Mouse (Mus musculus): ENCODE measurements around the gene Fam178b. TPM values are rescaled to one million over a fixed set of nuclear protein-coding genes. Genes with fewer than 3 reads are reported as not detected.

Fam178b gene
- polyA plus RNA-seq, 2 experiments = 0.21 to 0.27 TPM

DNA sequence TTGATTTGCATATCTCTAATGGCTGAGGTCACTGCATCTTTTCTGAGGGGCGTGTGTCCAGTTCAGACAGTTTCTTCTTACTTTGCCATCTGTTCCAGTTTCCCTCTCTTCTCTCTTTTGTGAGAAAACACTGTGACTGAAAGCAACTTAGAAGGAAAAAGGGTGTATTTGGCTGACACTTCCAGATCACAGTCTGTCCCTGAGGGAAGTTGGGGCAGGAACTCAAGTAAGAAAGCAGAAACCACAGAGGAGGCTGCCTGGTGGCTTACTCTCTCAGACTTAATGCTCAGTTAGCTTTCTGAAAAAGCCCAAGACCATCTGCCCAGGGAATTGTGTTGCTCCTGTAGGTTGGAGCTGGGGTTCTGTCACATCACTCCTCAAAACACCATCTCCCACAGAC is 68.4 kb downstream of the Fam178b start:
- ATAC-seq (ENCODE audit: insufficient read depth) = no peak
- H3K4me1 ChIP-seq (replicated peaks; ENCODE audit: control insufficient read depth in 2 of 2, insufficient read depth in 2 of 2, low read length in 1 of 2) = no peaks in the 10 kb centered on the region
- DNase-seq (ENCODE audit: low read depth in 3 of 3, low spot score in 3 of 3) = no peak
- no peak overlapping the region for H3K4me2 ChIP-seq (ENCODE audit: low read depth)
- no peaks in the 10 kb centered on the region for H3K9me3 ChIP-seq (ENCODE audit: control insufficient read depth, low read length)
- no peak overlapping the region for H3K27ac ChIP-seq
- no peaks in the 10 kb centered on the region for H3K36me3 ChIP-seq (replicated peaks; ENCODE audit: control insufficient read depth, insufficient read depth, low read depth)
- no peaks in the 10 kb centered on the region for H3K27me3 ChIP-seq (ENCODE audit: control insufficient read depth, insufficient read depth, low read length)
- TF ChIP-seq CTCF (IDR thresholded peaks at IDR 0.05; ENCODE audit: low read depth) (no peak), EP300 (IDR thresholded peaks at IDR 0.05; ENCODE audit: low read depth) (no peak)
- H3K9ac ChIP-seq (replicated peaks) = no peak overlapping the region
- 37% methylated on average over 1 of the region's 1 CpGs for WGBS (ENCODE audit: insufficient replicate concordance)
- no peak overlapping the region for H3K4me3 ChIP-seq (ENCODE audit: insufficient read depth in 1 of 2, low read depth in 2 of 2, low read length in 2 of 2)

DNA sequence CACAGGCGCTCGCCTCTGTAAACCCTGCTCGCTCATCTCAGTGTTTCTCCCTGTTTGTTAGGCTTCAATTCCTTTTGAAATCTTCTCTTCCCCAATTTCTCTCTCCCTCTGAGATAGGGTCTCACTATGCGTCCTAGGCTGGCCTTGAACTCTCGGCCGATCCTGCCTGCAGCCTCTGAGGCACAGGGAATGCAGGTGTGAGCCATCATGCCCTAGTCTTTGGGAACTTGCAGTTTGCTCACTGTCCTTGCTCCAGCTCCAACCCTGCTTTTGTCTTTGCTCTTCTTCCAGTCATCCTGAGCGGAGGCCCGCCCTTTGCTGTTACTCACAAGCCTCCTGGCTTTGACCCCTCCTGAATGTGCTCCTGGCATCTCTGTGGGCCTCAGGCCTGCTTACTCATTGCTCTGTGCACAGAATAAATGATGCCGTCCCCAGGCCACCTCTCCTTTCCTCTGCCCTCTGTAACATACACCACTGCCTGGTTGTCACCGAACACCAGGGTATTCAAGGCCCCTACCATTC is 69.5 kb downstream of the Fam178b start:
- H3K9me3 ChIP-seq (ENCODE audit: control insufficient read depth, low read length) = no peaks in the 10 kb centered on the region
- ATAC-seq (ENCODE audit: insufficient read depth) = no peak

GRCm38 (mm10) chr1:36612362-36612761 is 70.6 kb downstream of the Fam178b start:
- no peaks in the 10 kb centered on the region for H3K9me3 ChIP-seq (ENCODE audit: control insufficient read depth, low read length)
- no peak overlapping the region for H3K27ac ChIP-seq
- DNase-seq (ENCODE audit: low read depth in 3 of 3, low spot score in 3 of 3) (no peak), ATAC-seq (ENCODE audit: insufficient read depth) (no peak)
- H3K36me3 ChIP-seq (replicated peaks; ENCODE audit: control insufficient read depth, insufficient read depth, low read depth) = no peaks in the 10 kb centered on the region
- H3K4me2 ChIP-seq (ENCODE audit: low read depth) = no peak overlapping the region
- no peaks in the 10 kb centered on the region for H3K4me1 ChIP-seq (replicated peaks; ENCODE audit: control insufficient read depth in 2 of 2, insufficient read depth in 2 of 2, low read length in 1 of 2)
- TF ChIP-seq CTCF (IDR thresholded peaks at IDR 0.05; ENCODE audit: low read depth) = no peak
- no peak for TF ChIP-seq EP300 (IDR thresholded peaks at IDR 0.05; ENCODE audit: low read depth)
- H3K9ac ChIP-seq (replicated peaks) = no peak overlapping the region
- H3K27me3 ChIP-seq (ENCODE audit: control insufficient read depth, insufficient read depth, low read length) = no peaks in the 10 kb centered on the region
- 69% methylated on average over 6 of the region's 6 CpGs for WGBS (ENCODE audit: insufficient replicate concordance)
- no peak overlapping the region for H3K4me3 ChIP-seq (ENCODE audit: insufficient read depth in 1 of 2, low read depth in 2 of 2, low read length in 2 of 2)

More for the DNA sequence above, 69.5 kb downstream of the Fam178b start:
- Histone ChIP-seq H3K9ac (replicated peaks) (no peak overlapping the region), H3K36me3 (replicated peaks; ENCODE audit: control insufficient read depth, insufficient read depth, low read depth) (no peaks in the 10 kb centered on the region), H3K27me3 (ENCODE audit: control insufficient read depth, insufficient read depth, low read length) (no peaks in the 10 kb centered on the region), H3K4me2 (ENCODE audit: low read depth) (no peak overlapping the region), H3K4me3 (ENCODE audit: insufficient read depth in 1 of 2, low read depth in 2 of 2, low read length in 2 of 2) (no peak overlapping the region), H3K4me1 (replicated peaks; ENCODE audit: control insufficient read depth in 2 of 2, insufficient read depth in 2 of 2, low read length in 1 of 2) (no peaks in the 10 kb centered on the region), H3K27ac (no peak overlapping the region)
- WGBS (ENCODE audit: insufficient replicate concordance) = 75% methylated on average over 10 of the region's 10 CpGs
- TF ChIP-seq EP300 (IDR thresholded peaks at IDR 0.05; ENCODE audit: low read depth) (no peak), CTCF (IDR thresholded peaks at IDR 0.05; ENCODE audit: low read depth) (no peak)
- no peak for DNase-seq (ENCODE audit: low read depth in 3 of 3, low spot score in 3 of 3)

- Histone ChIP-seq H3K9me3 (ENCODE audit: control insufficient read depth, low read length) (no peaks in the 10 kb centered on the region), H3K4me1 (replicated peaks; ENCODE audit: control insufficient read depth in 2 of 2, insufficient read depth in 2 of 2, low read length in 1 of 2) (no peaks in the 10 kb centered on the region), H3K27me3 (ENCODE audit: control insufficient read depth, insufficient read depth, low read length) (no peaks in the 10 kb centered on the region), H3K36me3 (replicated peaks; ENCODE audit: control insufficient read depth, insufficient read depth, low read depth) (no peaks in the 10 kb centered on the region), H3K27ac (no peak overlapping the region), H3K4me3 (ENCODE audit: insufficient read depth in 1 of 2, low read depth in 2 of 2, low read length in 2 of 2) (no peak overlapping the region), H3K4me2 (ENCODE audit: low read depth) (no peak overlapping the region), H3K9ac (replicated peaks) (no peak overlapping the region)
- WGBS (ENCODE audit: insufficient replicate concordance) = 61% methylated on average over 13 of the region's 13 CpGs
- TF ChIP-seq CTCF (IDR thresholded peaks at IDR 0.05; ENCODE audit: low read depth) (no peak), EP300 (IDR thresholded peaks at IDR 0.05; ENCODE audit: low read depth) (no peak)
- DNase-seq (ENCODE audit: low read depth in 3 of 3, low spot score in 3 of 3) (no peak), ATAC-seq (ENCODE audit: insufficient read depth) (no peak)
Observed at GRCm38 (mm10) chr1:36611449-36612123, 71.4 kb downstream of the Fam178b start.

DNA sequence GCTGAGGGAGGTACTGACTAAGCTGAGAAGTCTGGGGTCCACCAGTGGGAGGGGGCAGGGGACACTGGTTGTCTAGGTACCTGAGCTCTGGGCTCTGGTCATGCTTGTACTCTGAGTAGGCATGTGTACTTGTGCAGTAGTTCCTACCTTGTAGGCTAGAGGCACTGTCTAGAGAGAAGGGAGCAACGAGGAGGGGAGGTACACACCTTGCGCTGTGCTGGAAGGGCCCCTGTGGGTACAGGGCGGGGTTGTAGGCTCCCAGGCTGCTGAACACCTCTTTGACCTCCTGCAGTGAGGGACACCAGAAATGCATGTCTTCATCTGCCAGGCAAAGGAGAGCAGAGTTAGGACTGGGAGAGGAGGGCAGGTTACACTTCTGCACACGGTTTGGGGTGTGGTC is 74.8 kb downstream of the Fam178b start:
- ATAC-seq (ENCODE audit: insufficient read depth) (no peak), DNase-seq (ENCODE audit: low read depth in 3 of 3, low spot score in 3 of 3) (no peak)
- no peak overlapping the region for H3K9ac ChIP-seq (replicated peaks)
- no peaks in the 10 kb centered on the region for H3K36me3 ChIP-seq (replicated peaks; ENCODE audit: control insufficient read depth, insufficient read depth, low read depth)
- no peaks in the 10 kb centered on the region for H3K4me1 ChIP-seq (replicated peaks; ENCODE audit: control insufficient read depth in 2 of 2, insufficient read depth in 2 of 2, low read length in 1 of 2)
- H3K9me3 ChIP-seq (ENCODE audit: control insufficient read depth, low read length) = no peaks in the 10 kb centered on the region
- TF ChIP-seq CTCF (IDR thresholded peaks at IDR 0.05; ENCODE audit: low read depth) = no peak
- no peak for TF ChIP-seq EP300 (IDR thresholded peaks at IDR 0.05; ENCODE audit: low read depth)
- H3K27me3 ChIP-seq (ENCODE audit: control insufficient read depth, insufficient read depth, low read length) = no peaks in the 10 kb centered on the region
- 64% methylated on average over 4 of the region's 4 CpGs for WGBS (ENCODE audit: insufficient replicate concordance)
- no peak overlapping the region for H3K4me2 ChIP-seq (ENCODE audit: low read depth)
- H3K4me3 ChIP-seq (ENCODE audit: insufficient read depth in 1 of 2, low read depth in 2 of 2, low read length in 2 of 2) = no peak overlapping the region
- H3K27ac ChIP-seq = no peak overlapping the region
